Mouse (Mus musculus) layer of hippocampus, adult 9-10 months (tissue): ENCODE results near the gene Gpr3.
A peak's percentile ranks its signal among the peaks of the same experiment; 100 is the strongest.

ENCODE experiments used
- DNase-seq: peaks from one replicate; pipeline ENCODE4 v3.0.0; 2022; ENCODE audit warnings: low spot score

The Gpr3 gene

DNA sequence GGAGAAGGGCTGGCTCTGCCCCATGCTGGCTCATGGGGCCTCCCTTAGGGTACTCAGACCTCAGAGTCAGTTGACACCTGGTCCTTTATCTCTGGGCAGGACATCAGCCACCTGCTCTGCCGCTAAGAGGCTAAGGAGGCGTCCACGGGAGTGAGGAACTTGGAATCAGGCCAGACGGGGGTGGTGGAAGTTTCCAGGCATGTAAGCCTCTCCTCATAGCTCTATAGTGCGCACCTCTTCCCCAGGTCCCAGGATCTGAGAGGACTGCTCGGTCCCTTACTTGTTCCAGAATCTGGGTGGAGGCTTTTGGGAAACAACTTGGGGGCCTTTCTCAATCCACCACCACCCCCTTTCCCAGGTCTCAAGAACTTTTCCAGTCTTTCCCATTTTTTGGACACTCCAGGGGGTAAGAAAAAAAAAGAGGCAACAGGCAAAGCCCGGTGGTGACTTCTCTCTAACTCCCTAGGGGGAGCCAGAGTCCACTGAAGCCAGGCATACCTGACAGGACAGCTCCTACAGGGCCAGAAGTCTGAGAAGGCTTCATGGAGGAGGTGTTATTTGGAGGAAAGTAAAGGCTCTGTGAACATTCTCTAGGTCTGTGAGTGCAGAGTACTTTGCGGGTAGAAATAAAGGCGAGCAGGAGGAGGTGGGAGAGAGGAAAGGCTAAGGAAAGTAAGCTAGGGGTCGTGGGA is 21.1 kb upstream of the Gpr3 start:
- DNase-seq: no peak

DNA sequence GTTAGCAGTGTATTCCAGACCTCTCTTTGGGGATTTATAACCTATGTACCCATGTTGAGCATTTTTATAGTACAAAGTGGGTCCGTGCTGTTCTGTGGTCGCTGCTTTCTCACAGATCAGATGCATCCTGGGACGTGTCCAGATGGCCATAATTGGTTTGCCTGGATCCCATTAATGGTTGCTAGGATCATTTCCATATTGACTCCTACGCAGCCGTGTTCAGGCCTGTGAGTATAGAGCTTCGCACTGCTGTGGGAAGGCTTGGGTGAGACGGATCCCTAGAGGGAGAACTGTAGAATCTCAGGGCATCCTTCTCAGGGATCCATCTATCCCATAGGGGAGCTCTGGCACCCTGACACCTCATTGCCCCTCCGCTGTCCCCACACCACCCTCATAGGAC is 17.2 kb upstream of the Gpr3 start:
- DNase-seq: no peak

DNA sequence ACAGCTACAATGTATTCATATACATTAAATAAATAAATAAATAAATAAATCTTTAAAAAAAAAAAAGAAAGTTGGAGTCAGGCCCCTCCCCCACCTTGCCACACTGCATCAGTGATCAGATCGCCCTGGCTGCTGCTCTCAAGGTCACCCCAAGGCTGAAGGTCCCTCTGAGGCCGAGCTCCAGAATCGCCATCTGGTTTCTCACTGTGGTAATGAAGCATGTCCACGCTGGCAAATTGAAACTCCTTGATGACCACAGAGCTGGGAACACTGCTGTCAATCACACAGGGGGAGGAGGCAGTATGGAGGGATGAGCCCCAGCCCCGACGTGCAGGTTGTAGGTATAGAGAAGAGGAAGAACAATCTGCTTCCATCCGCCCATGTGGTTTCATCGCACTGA is 15.3 kb upstream of the Gpr3 start:
- DNase-seq: no peak

DNA sequence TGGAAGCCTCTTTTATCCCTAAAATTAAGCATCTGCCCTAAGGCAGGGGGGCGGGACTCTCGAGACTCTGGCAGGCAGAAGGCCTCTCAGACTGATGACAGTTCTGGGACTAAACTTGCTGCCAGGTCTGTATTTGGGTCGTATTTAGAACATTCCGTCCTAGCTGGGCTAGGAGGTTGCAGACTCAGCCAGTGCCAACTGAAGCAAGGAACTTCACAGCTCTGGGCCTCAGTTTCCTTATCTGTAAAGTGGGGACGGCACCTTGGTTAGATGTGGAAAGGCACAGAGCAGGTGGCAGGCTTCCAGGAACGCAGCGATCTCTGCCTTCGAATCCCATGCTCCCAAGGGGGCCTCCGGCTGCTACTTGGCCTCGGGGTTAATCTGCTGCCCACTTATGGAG is 13.7 kb upstream of the Gpr3 start:
- DNase-seq: no peak

DNA sequence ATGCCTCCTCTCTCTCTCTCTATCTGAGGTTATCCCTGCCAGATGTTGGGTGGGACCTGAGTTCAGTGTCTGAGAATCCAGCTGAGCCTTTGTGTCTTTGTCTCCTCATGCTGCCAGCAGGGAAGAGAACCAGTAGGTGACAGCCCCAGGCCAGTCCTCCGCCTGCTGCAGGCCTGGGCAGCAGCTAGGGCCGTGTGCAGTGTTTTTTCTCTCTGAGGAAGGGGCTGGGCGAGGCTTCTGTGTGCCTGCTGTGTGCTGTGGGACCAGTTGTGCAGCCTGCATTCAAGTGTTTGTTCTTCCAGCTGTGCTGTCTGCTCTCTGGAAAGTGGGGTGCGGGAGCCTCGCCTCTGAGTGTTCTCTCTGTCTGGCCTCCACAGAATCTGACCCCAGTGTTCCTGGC is 11.5 kb upstream of the Gpr3 start:
- DNase-seq: no peak

DNA sequence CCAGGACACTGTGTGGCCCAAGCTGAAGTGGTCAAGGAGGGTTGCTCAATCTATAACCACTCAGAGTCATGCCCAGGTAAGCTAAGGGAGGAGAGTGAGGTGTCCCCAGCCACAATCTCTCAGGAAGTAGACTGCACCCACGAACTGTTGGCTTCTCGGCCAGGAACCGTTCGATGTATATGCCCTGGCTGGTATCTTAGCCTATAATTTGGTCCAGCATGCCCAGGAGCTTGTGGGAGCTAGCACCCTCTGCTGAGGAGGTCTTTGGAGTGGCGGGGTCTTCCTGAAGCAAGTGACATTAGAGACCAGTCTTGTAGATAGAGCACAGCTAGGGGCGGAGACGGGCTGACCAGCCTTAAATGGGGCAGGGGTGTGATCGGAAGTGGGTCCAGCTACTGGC is 9.4 kb upstream of the Gpr3 start:
- DNase-seq: no peak

DNA sequence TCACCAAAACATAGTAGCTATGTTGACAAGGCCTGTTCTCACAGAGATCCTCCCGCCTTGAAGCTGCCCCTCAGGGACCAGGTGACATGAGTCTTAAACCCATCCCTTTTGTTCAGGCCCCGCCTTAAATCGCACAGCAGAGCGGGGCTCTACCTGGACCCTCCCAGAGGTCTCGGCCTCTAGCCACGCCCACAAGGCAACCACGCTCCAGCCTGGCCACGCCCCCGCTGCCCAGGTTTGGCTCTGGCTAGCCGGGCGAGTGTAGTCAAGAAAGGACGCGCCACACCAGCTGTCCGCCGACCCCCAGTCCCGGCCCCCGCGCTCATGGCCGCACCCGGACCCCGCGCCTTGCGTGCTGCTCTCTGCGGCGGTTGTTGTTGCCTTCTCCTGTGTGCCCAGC is 8.3 kb upstream of the Gpr3 start:
- DNase-seq: no peak

DNA sequence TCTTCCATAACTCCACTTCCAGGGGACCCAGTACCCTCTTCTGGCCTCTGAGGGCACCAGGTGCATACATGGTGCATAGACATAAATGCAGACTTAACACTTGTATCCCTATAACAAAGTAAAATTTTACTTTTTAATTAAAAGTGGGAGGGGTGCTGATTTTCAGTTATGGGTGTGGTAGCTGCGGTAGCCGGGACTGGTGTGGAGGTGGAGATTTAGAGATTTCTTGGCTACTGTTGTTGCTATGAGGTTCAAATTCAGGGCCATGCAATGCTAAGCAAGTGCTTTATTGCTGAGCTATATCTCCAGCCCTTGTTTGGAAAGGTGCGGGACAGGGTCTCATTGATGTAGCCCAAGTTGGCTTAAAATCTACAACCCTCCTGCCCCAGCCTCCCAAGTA is 6.4 kb upstream of the Gpr3 start:
- DNase-seq: no peak

DNA sequence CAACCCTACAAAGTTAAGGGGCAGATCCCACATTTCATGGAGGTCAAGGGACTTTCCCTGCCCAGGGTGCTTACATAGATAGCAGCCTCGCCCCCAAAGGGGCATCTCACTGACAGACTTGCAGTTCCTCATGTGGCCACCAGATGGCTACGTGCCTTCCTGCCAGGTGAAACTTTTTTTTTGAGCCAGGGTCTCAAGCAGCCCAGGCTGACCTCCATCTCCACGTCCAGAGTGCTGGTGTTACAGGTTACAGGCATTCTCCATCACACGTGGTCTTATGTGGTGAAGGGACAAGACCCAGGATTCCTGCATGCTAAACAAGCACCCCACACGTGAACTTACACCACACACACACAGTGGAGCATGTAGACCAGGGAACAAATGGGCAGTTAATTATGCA is 5.3 kb upstream of the Gpr3 start:
- no peak for DNase-seq

DNA sequence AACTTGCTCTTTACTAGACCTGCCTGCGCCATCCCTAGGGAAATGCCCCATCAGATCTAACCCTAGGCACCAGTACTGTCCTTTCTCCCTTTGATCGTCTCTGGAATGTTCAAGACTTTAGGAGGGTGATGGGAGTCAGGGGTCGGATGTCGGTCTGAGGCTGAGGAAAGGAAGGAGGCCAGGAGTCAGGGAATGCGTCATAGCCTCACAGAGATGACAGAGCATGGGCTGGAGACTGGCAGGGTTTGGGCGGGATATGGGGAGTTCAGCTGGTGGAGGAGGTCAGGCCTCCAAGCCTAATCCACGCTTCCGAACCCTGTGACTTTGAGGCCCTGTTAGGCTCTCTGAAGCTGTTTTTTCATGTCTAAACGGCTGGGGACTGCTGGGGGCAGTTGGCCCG is 1.3 kb upstream of the Gpr3 start:
- no peak for DNase-seq

DNA sequence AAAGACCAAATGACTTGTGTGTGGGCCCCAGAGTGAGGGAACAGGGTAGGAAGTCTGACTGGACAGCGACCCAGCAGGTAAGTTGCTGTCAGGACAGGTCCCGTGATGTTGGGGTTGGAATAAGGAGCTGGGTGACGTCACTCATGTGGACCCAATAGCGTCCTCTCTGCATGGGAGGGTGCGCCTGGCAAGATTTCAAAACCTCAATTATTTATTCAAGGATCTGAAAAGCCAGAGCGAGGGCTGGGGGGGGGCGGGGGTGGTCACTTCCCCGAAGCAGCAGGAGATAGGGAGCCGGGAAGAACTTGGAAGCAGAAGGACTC is 893 bp upstream of the Gpr3 start:
- DNase-seq: no peak

DNA sequence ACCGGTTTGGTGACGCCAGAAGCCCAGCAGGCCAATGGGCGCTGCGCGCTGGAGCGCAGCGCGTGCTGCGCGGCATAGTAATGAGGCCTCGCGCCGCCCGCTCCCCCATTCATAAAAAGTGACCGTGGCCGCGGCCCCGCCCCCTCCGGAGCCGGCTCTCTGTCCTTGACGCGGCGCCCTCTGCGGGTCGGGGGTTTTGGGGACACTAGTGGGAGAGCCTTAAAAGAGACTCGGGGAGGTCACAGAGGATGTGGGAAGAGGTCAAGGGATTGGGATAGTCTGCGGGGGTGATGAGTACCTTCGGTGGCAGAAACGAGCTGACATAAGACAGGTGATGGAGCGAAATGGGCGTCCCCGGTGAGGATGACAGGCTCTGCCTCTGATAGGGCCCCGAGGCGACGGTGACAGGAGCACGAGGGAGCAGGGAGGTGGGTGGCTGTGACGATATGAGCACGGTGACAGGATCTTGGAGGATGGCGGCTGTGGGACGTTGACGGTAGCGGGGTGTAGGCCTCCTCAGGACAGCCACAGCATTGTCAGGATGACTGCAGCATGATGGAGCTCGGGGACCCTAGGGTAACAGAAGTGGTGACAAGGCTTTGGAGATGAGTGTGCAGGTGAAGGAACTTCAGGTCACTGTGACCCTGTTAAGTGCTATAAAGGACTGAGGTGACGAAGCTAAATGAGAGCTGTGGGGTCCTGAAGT is 379 bp upstream of the Gpr3 start:
- peak; percentile 44 for DNase-seq

DNA sequence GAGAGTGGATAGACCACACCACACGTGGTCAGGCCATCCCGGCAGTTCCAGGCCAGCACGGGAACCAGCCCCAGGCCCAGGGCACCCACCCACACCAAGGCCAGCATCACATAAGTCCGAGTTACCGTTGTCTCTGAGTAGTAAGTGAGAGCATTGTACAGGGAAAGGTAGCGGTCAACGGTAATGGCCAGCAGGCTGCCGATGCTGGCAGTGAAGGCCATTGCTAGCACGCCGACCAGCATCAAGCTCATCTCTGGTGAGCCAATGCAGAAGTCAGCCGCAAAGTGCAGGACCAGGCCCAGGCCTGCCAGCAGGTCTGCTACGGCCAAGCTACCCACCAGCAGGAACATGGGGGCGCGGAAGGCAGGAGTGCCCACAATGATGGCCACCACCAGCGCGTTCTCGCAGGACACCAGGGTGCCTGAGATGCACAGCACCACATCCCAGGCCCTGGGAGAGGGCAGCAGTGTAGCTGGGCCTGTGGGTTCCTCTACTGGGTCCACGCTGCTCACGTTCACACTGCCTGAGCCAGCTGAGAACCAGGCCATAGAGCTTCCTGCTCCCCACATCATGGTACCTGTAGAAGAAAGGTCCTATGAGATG is 1.4 kb downstream of the Gpr3 start:
- DNase-seq: no peak

DNA sequence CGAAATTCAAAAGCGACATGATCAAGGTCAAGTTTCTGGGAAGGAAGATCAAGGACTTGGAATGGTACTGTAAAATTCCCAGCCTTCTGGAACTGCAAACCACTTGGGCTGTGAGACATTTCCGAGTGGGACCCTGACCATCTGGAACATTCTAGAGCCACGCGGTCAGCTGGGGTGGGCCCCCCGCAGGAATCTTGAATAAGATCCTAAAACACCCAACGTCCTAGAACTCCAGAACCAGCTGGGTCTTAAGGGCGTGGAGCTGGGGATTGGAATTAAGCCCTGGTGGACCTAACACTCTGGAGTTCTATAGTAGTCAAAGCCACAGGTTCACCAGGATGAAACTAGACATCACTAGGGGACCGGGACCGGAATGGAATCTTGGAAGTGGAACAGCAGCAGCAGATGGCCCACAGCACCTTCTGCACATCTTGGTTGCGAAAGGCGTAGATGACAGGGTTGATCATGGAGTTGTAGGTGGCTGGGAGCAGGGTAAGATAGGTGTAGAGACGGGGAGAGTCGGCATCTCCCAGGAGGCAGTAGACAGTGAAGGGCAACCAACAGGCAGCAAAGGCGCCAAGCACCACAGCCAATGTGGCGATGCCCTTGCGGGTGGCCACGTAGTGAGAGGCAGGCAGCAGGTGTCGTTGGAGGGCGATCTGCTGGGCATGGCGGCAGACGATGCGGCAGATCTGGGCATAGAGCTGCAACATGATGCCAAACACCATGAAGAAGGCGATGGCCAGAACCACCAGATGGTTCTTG is 2.1 kb downstream of the Gpr3 start:
- DNase-seq: no peak

DNA sequence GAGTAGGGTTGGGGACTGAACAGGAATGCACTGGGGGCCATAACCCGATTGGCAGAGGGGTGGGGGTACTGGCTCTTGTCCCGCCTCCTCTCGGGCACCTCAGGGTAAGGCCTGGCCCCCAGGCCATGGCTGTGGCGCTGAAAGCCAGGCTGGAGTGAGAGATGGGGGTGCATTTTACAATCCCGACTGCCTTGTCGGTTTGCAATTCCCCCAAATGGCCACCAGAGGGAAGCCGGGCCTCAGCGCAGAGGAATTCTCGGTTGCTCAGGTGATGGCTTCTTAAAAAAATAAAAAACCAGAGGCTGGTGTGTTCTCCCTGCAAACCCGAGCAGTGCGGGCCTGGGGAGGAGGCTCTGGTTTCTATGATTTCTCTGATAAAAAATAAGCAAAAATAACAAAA is 3.0 kb downstream of the Gpr3 start:
- no peak for DNase-seq

DNA sequence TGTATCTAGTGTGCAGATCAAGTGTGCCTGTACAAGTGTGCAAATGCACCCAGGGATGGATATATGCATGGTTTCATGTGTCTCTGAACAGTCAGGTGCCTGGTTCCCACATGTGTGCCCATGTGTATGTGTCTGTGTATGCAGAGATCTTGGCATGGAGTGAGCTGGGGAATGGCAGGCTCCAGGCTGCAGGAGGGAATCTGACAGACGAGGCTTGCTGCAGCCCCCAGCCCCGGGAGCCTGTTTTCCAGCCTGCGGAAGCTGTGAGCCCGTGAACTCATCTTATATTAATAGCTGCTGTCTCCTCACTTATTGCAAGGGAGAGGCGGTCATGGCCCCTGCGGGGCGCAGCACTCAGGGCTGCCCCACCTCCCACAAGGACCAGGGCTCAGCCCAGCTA is 8.0 kb downstream of the Gpr3 start:
- no peak for DNase-seq

DNA sequence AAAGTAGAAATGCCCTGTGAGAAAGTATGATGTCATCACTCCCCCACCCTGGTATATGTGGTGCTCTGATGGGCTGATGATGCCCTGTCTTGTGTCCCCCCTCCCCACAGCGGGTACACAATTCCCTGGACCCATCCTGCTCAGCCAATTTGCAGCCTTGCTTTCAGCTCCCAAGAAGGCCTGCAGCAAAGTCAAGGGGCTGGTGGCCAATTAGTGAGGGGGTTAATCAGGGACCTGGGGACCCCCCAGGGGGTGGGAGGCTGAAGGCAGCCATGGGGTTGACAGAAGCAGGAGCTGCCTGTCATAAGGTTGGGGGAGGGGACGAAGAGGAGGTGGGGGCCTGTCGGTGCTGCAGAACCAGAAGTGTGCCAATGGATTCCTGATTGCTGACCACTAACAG is 8.7 kb downstream of the Gpr3 start:
- DNase-seq: no peak

DNA sequence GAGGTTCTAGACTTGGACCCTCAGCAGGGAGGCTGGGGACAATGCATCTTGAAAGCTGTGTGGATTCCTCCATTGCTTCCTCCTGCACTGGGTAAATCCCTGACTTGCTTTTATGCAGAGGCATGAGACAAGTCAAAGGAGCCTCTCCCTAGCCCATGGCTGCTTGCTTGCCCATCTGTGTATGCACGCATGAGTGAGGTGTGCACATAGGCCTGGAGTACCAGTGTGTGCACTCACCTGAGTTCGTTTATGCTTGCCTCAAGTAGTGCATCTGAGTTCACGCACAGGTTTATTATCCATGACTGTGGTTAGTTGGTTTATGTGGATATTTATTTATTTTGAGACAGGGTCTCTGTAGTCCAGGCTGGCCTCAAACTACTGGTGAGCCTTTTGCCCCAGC is 10.1 kb downstream of the Gpr3 start:
- no peak for DNase-seq

DNA sequence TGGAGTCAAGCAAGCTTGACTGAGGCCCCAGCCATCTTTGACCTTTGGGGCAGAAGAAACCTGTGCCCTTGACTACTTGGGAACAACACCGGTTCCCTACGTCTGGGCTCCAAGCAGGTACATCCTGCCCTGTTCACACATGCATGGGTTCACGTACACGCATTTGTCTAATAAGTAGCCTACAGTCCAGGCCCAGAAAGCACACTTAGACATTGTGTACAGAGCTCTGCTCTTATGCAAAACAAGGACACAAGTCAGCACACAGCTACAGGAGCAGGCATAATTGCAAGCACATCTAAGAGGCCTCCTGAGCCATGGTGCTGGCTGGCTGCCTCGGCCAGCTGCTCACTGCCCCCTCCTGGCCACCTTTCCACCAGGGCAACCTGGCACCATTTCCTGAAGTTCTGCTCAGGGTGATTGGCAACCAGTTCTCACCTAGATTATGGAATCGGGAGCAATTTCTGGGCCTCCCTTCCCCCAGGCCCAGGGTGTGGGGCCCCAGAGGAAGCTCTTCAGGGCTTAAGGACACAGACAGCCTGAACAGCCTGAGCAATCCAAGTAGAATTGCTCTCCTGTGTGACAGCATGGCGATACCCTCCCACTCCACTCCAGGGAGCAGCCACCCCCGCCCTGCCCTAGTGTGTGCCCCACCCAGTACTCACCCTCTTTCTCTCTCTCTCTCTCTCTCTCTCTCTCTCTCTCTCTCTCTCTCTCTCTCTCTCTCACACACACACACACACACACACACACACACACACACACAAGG is 11.1 kb downstream of the Gpr3 start:
- no peak for DNase-seq

DNA sequence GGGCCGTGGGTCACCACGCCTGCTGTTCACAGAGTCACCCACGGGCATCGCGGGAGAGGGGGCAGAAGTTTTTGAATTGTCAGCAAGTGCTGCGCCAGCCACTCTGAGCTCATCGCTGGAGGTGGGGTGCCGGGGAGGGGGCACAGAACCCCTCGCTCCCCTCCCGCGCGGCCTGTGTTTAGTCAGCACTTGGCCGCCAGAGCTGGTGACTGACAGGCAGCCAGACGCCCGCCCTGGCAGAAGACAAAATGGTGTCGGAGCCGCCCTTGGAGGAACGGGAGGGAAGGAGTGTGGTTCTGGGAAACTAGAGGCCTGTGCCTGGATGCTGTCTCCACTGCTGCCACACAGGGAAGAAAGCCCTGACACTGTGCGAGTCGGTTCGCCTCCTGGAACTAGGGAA is 12.0 kb downstream of the Gpr3 start:
- no peak for DNase-seq

DNA sequence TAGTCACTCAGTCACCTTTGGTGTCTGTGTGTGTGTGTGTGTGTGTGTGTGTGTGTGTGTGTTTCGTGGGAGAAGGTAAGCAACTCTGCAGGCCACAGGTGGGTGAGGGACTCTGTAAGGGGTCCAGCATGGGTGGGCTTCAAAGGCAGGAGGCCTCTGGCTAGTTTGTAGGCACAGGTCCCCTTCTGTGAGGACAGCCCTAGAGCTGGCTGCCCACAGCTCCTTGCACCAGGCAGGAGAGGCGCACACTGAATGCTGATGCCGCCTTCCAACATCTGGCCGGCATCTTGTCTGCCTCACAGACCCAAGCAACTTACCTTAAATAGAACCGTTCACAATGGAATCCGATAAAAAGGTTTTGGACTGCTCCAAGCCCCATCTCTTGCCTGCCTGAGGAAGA is 12.6 kb downstream of the Gpr3 start:
- no peak for DNase-seq
